Mouse (Mus musculus): ENCODE results near the gene Car15.

GRCm38 (mm10) chr16:17858592-17858991 is 20.4 kb upstream of the Car15 start:
- TF ChIP-seq CTCF (IDR thresholded peaks at IDR 0.05; ENCODE audit: extremely low read depth, insufficient read length, insufficient replicate concordance, low read depth, low read length) (peak; percentile 63; the same call in 1 of the 2 replicates), POLR2A (IDR thresholded peaks at IDR 0.05; ENCODE audit: low read depth, low read length) (no peak)
